Mouse (Mus musculus) limb, embryonic 14.5 days (tissue): ENCODE measurements at regions not wholly inside any gene's neighbourhood (a gene's known extent, or its start where the extent isn't known, plus 50 kb on each side); places are given as distances from the start of the nearest gene placed in this dataset.

Experiments used
- ATAC-seq: fragments of 200-750 bp; cut with Nextera tagmentation; 2 replicates; pipeline ENCODE4 v1.8.0; 2017; ENCODE audit warnings: low read depth, moderate number of reproducible peaks, moderate TSS enrichment; ENCODE audit not compliant: low FRiP score
- DNase-seq: peaks from one replicate; pipeline ENCODE4 v3.0.0-alpha.2; 2015; ENCODE audit warnings: low spot score
- H3K27ac ChIP-seq: fragments of 300-500 bp; sonication (generic); replicated peaks from 2 replicates; pipeline ENCODE4 v1.5.1; 2014; ENCODE audit warnings: low read depth, mild to moderate bottlenecking, low read length, moderate library complexity, mixed read lengths
- H3K27me3 ChIP-seq: fragments of 300-500 bp; sonication (generic); 2 replicates; pipeline ENCODE4 v1.6.1; 2014; ENCODE audit warnings: low read length, mixed read lengths; ENCODE audit not compliant: control insufficient read depth, insufficient read depth
- H3K36me3 ChIP-seq: fragments of 300-500 bp; sonication (generic); 2 replicates; pipeline ENCODE4 v1.6.1; 2014; ENCODE audit warnings: mild to moderate bottlenecking, low read length, moderate library complexity, mixed read lengths; ENCODE audit not compliant: control insufficient read depth, insufficient read depth
- H3K4me1 ChIP-seq: fragments of 300-500 bp; sonication (generic); 2 replicates; pipeline ENCODE4 v1.6.1; 2014; ENCODE audit warnings: antibody characterized with exemption, low read length, mixed read lengths; ENCODE audit not compliant: control insufficient read depth, insufficient read depth
- H3K4me2 ChIP-seq: fragments of 300-500 bp; sonication (generic); replicated peaks from 2 replicates; pipeline ENCODE4 v1.6.1; 2014; ENCODE audit warnings: low read depth, mild to moderate bottlenecking, low read length, moderate library complexity; ENCODE audit not compliant: severe bottlenecking
- H3K4me3 ChIP-seq: fragments of 300-500 bp; sonication (generic); replicated peaks from 2 replicates; pipeline ENCODE4 v1.5.1; 2014; ENCODE audit warnings: low read length
- H3K9ac ChIP-seq: fragments of 300-500 bp; sonication (generic); 2 replicates; pipeline ENCODE4 v1.6.1; 2014; ENCODE audit warnings: mild to moderate bottlenecking, low read depth, low read length, moderate library complexity; ENCODE audit not compliant: severe bottlenecking
- H3K9me3 ChIP-seq: fragments of 300-500 bp; sonication (generic); 2 replicates; pipeline ENCODE4 v1.6.1; 2016; ENCODE audit warnings: low read length; ENCODE audit not compliant: control insufficient read depth
- POLR2A ChIP-seq: fragments of 200-500 bp; IDR thresholded peaks from 2 replicates; pipeline ENCODE4 v1.8.0; 2012; ENCODE audit warnings: inconsistent platforms, mild to moderate bottlenecking, moderate library complexity, borderline replicate concordance; ENCODE audit not compliant: insufficient read depth, insufficient read length; ENCODE audit errors: extremely low read depth
- WGBS: fragments of 180-500 bp; shearing (Covaris S2); extraction: QIAGEN DNeasy Blood & Tissue Kit; methylation state at CpG from one replicate; pipeline ENCODE4 v1.1.7; 2014; 5-methylcytosine and 5-hydroxymethylcytosine counted together

DNA sequence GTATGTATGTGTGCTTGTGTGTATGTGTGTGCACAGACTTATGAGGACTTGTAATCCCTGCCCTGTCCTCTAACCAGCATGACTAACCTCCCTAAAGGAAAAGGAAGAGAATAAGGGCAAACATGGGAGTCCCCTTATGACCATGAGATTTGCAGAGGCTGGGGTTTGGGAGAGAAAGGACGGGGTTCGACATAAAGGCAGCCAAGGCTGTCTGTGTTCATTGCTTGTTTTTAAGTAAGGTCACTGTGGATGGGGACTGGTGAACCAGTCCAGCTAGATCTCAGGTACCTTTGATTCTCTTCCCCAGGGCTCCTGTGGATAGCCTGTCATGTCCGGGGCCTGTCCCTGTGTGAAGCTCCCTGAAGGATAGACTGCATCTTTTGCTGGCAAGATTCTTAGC, 55.6 kb downstream of the Irf2bp2 start:
- H3K36me3 ChIP-seq = no peaks in the 10 kb centered on the region
- ATAC-seq (no peak), DNase-seq (no peak)
- H3K4me3 ChIP-seq = no peak overlapping the region
- no peaks in the 10 kb centered on the region for H3K9me3 ChIP-seq
- no peak overlapping the region for H3K4me2 ChIP-seq
- H3K27me3 ChIP-seq = no peaks in the 10 kb centered on the region
- peak overlapping the region; percentile 82; the same call in 1 of the 2 replicates for H3K27ac ChIP-seq
- H3K4me1 ChIP-seq = peaks cover 39% of the 10 kb centered on the region
- 54% methylated on average over 3 of the region's 3 CpGs for WGBS
- H3K9ac ChIP-seq = no peak overlapping the region
- TF ChIP-seq POLR2A = no peak

GRCm38 (mm10) chr8:126536928-126537618, 56.7 kb downstream of the Irf2bp2 start:
- Histone ChIP-seq H3K4me1 (peaks cover 44% of the 10 kb centered on the region), H3K4me2 (peak overlapping the region; percentile 10; the same call in 1 of the 2 replicates), H3K4me3 (no peak overlapping the region), H3K9me3 (no peaks in the 10 kb centered on the region), H3K27me3 (no peaks in the 10 kb centered on the region), H3K27ac (peak overlapping the region; percentile 82), H3K9ac (no peak overlapping the region; the same call in 1 of the 2 replicates), H3K36me3 (no peaks in the 10 kb centered on the region)
- DNase-seq = peak; percentile 89
- TF ChIP-seq POLR2A = no peak
- ATAC-seq = peak; percentile 71; the same call in 1 of the 2 replicates
- 10% methylated on average over 6 of the region's 6 CpGs for WGBS

GRCm38 (mm10) chr8:126536132-126536927, 57.5 kb downstream of the Irf2bp2 start:
- WGBS = 11% methylated on average over 11 of the region's 11 CpGs
- H3K9ac ChIP-seq = no peak overlapping the region
- ATAC-seq (peak; percentile 4; the same call in 1 of the 2 replicates), DNase-seq (peak; percentile 36)
- TF ChIP-seq POLR2A = no peak
- peaks cover 44% of the 10 kb centered on the region for H3K4me1 ChIP-seq
- H3K36me3 ChIP-seq = no peaks in the 10 kb centered on the region
- no peak overlapping the region for H3K4me3 ChIP-seq
- peak overlapping the region; percentile 82 for H3K27ac ChIP-seq
- H3K27me3 ChIP-seq = no peaks in the 10 kb centered on the region
- H3K4me2 ChIP-seq = peak overlapping the region; percentile 10; the same call in 1 of the 2 replicates
- H3K9me3 ChIP-seq = no peaks in the 10 kb centered on the region

- DNase-seq = no peak
These were observed 57.6 kb upstream of the Tarbp1 start for GRCm38 (mm10) chr8:126532284-126532974.

DNA sequence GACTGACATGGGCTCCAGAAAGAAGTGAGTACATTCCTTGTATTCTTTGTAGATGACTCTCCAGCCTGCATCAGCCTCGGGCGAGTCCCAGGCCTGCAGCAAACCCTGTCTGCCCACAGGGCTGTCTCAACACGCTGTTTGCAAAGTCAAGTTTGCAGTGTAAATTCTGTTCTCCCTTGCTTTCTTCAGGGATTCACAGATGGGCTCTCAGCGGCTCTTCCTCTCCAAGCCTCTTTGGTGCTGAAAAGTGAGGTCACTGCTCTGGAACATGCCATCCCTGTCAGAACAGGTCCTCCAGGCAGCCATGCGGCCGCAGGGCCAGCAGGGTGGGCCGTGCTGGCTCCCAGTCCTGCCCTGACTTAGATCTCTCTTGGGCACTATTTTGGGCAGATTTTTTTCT, 56.6 kb upstream of the Tarbp1 start:
- Histone ChIP-seq H3K27ac (no peak overlapping the region), H3K4me3 (no peak overlapping the region), H3K9ac (no peak overlapping the region), H3K4me1 (peaks cover 18% of the 10 kb centered on the region), H3K36me3 (no peaks in the 10 kb centered on the region), H3K4me2 (no peak overlapping the region), H3K9me3 (no peaks in the 10 kb centered on the region), H3K27me3 (no peaks in the 10 kb centered on the region)
- TF ChIP-seq POLR2A = no peak
- DNase-seq = no peak
- ATAC-seq = no peak
- 75% methylated on average over 7 of the region's 7 CpGs for WGBS

More at GRCm38 (mm10) chr8:126532284-126532974, 57.6 kb upstream of the Tarbp1 start:
- H3K4me1 ChIP-seq = peaks cover 23% of the 10 kb centered on the region
- H3K4me2 ChIP-seq = no peak overlapping the region
- no peaks in the 10 kb centered on the region for H3K36me3 ChIP-seq
- no peak for ATAC-seq
- no peaks in the 10 kb centered on the region for H3K9me3 ChIP-seq
- no peak for TF ChIP-seq POLR2A
- no peak overlapping the region for H3K9ac ChIP-seq
- WGBS = 24% methylated on average over 7 of the region's 7 CpGs
- no peaks in the 10 kb centered on the region for H3K27me3 ChIP-seq
- H3K27ac ChIP-seq = no peak overlapping the region
- H3K4me3 ChIP-seq = no peak overlapping the region
